Mouse (Mus musculus) embryonic facial prominence, embryonic 10.5 days (tissue): ENCODE measurements around the gene Tti1. TPM values are rescaled to one million over a fixed set of nuclear protein-coding genes. Genes with fewer than 3 reads are reported as not detected.
"Not testable (repeated sequence)": the region's sequence is repeated elsewhere in the genome, so short reads cannot be mapped to it uniquely, and the experiment has no call there.

Experiments
- DNase-seq: peaks from one replicate; pipeline ENCODE4 v3.0.0-alpha.2; 2017; ENCODE audit warnings: low spot score
- H3K27ac ChIP-seq: fragments of 300-500 bp; sonication (generic); replicated peaks from 2 replicates; pipeline ENCODE4 v1.5.1; 2016; ENCODE audit warnings: mild to moderate bottlenecking
- H3K27me3 ChIP-seq: fragments of 300-500 bp; sonication (generic); replicated peaks from 2 replicates; pipeline ENCODE4 v1.6.1; 2016; ENCODE audit warnings: low read depth, mild to moderate bottlenecking; ENCODE audit not compliant: poor library complexity, severe bottlenecking
- H3K36me3 ChIP-seq: fragments of 300-500 bp; sonication (generic); replicated peaks from 2 replicates; pipeline ENCODE4 v1.6.1; 2016; ENCODE audit warnings: mild to moderate bottlenecking, moderate library complexity
- H3K4me1 ChIP-seq: fragments of 300-500 bp; sonication (generic); 2 replicates; pipeline ENCODE4 v1.6.1; 2016
- H3K4me3 ChIP-seq: fragments of 300-500 bp; sonication (generic); 2 replicates; pipeline ENCODE4 v1.5.1; 2016; ENCODE audit warnings: mild to moderate bottlenecking, moderate library complexity
- H3K9me3 ChIP-seq: fragments of 300-500 bp; sonication (generic); 2 replicates; pipeline ENCODE4 v1.6.1; 2016; ENCODE audit warnings: mild to moderate bottlenecking
- WGBS: fragments of 180-500 bp; shearing (Covaris S2); methylation state at CpG from one replicate; pipeline ENCODE4 v1.1.7; 2016; 5-methylcytosine and 5-hydroxymethylcytosine counted together
- polyA plus RNA-seq: library from polyadenylated mRNA; unstranded; fragments of >200 nt; fragmentation: Nextera tagmentation; extraction: Ambion mirVana; gene quantifications from 2 replicates; pipeline ENCODE4 v1.2.1, GENCODE M21; 2016

Gene Tti1
- polyA plus RNA-seq, 1 experiment from 2014 or later: 37.8 TPM

DNA sequence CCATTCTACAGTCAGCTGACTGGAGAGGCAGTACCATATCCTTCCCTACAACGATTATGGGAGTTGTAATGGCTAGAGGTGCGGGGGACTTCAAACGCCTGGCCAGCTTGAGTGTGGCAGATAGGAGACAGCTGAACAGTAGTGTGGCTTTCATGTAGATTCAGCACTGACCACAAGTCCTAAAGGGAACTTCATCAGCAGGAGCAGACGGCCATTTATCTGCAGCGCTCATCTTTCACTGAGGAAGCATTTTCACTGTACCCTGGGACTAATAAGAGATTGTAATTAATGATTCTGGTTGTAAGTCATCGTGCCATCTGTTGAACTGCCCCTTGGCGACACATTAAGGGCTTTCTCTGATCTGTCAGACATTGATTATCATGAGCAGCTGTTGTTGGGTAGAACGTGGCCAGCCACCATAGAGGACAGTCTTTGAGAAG is 31.5 kb upstream of the Tti1 start:
- no peaks in the 10 kb centered on the region for H3K9me3 ChIP-seq
- no peaks in the 10 kb centered on the region for H3K4me1 ChIP-seq
- no peak for DNase-seq
- peaks cover 98% of the 10 kb centered on the region for H3K36me3 ChIP-seq
- no peak overlapping the region for H3K4me3 ChIP-seq
- 88% methylated on average over 8 of the region's 8 CpGs for WGBS
- no peaks in the 10 kb centered on the region for H3K27me3 ChIP-seq
- H3K27ac ChIP-seq: no peak overlapping the region

DNA sequence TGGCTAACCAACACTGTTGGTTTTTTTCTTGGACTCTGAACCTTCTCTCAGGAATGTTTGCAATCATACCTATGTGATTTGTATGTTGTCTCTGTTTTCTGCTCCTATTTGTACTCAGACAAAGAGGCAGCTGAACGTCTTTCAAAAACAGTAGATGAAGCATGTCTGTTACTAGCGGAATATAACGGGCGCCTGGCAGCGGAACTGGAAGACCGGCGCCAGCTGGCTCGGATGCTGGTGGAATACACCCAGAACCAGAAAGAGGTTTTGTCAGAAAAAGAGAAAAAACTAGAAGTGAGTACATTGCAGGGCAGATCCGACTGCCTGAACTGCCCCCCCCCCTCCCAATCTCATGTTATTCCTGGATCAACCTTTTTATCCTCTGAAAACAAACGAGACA is 30.3 kb upstream of the Tti1 start:
- H3K9me3 ChIP-seq: no peaks in the 10 kb centered on the region
- H3K4me3 ChIP-seq: no peak overlapping the region
- no peak overlapping the region for H3K27ac ChIP-seq
- WGBS: 93% methylated on average over 10 of the region's 10 CpGs
- no peak for DNase-seq
- H3K36me3 ChIP-seq: peaks cover 95% of the 10 kb centered on the region
- no peaks in the 10 kb centered on the region for H3K4me1 ChIP-seq
- H3K27me3 ChIP-seq: no peaks in the 10 kb centered on the region

DNA sequence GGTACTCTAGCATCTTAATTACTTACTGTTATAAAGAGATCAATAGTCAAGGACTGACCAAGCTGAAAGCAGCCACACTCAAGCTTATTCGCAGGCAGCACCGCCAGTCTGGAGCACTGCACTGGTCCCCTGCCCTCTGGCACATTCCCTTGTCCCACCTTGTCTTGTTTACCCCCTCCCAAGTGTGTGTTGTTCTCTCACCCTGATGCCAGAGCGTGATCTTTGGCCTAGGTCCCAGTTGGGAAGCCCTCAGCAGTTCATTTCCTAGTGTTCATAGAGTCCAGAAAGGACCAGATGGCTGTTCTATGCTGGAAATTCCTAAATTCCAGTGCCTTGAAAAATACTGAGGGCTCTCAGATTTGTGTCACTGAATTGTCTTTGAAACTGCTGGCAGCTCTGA is 28.8 kb upstream of the Tti1 start:
- Histone ChIP-seq H3K36me3 (peaks cover 91% of the 10 kb centered on the region), H3K4me3 (no peak overlapping the region)

GRCm38 (mm10) chr2:158055383-158055782 is 27.1 kb upstream of the Tti1 start:
- H3K36me3 ChIP-seq: peaks cover 87% of the 10 kb centered on the region
- 89% methylated on average over 8 of the region's 8 CpGs for WGBS
- H3K27me3 ChIP-seq: not testable (repeated sequence)

More for the DNA sequence above, 28.8 kb upstream of the Tti1 start:
- WGBS: 92% methylated on average over 3 of the region's 3 CpGs
- H3K9me3 ChIP-seq: no peaks in the 10 kb centered on the region
- DNase-seq: no peak
- no peaks in the 10 kb centered on the region for H3K27me3 ChIP-seq
- H3K4me1 ChIP-seq: no peaks in the 10 kb centered on the region
- no peak overlapping the region for H3K27ac ChIP-seq

GRCm38 (mm10) chr2:158054596-158054995 is 26.4 kb upstream of the Tti1 start:
- WGBS: 91% methylated on average over 3 of the region's 3 CpGs
- no peak for DNase-seq
- H3K4me3 ChIP-seq: no peak overlapping the region
- no peaks in the 10 kb centered on the region for H3K4me1 ChIP-seq
- no peaks in the 10 kb centered on the region for H3K9me3 ChIP-seq
- H3K27me3 ChIP-seq: no peaks in the 10 kb centered on the region
- peaks cover 87% of the 10 kb centered on the region for H3K36me3 ChIP-seq
- no peak overlapping the region for H3K27ac ChIP-seq

More at GRCm38 (mm10) chr2:158055383-158055782, 27.1 kb upstream of the Tti1 start:
- not testable (repeated sequence) for H3K4me3 ChIP-seq, H3K4me1 ChIP-seq, H3K9me3 ChIP-seq, H3K27ac ChIP-seq, DNase-seq

GRCm38 (mm10) chr2:158050116-158050515 is 21.9 kb upstream of the Tti1 start:
- no peak for DNase-seq
- Histone ChIP-seq H3K4me3 (no peak overlapping the region), H3K27me3 (no peaks in the 10 kb centered on the region), H3K9me3 (no peaks in the 10 kb centered on the region), H3K27ac (no peak overlapping the region), H3K4me1 (no peaks in the 10 kb centered on the region), H3K36me3 (peaks cover 87% of the 10 kb centered on the region)
- WGBS: 95% methylated on average over 8 of the region's 8 CpGs

DNA sequence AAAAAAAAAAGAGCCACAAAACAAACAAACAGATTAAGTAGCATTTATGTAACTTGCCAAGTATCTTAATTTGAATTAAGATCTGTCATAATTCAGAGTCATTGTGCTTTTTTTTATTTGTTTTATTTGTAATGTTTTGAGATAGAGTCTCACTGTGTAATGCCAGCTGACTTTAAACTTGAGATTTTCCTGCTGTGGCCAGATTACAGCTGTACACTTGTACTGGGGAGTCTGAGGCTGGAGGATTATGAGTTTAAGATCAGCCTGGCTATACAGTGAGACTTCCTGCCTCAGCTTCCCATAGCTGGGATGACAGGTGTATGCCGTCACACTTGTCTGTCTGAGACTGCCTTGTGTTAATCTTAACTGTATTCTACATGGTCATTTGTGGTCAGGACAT is 20.5 kb upstream of the Tti1 start:
- Histone ChIP-seq H3K27me3 (no peaks in the 10 kb centered on the region), H3K36me3 (peaks cover 90% of the 10 kb centered on the region), H3K4me3 (no peak overlapping the region), H3K4me1 (no peaks in the 10 kb centered on the region), H3K27ac (no peak overlapping the region), H3K9me3 (no peaks in the 10 kb centered on the region)
- no peak for DNase-seq
- 94% methylated on average over 1 of the region's 1 CpGs for WGBS

- Histone ChIP-seq H3K27me3 (no peaks in the 10 kb centered on the region), H3K4me3 (no peak overlapping the region), H3K27ac (no peak overlapping the region), H3K4me1 (no peaks in the 10 kb centered on the region), H3K36me3 (peaks cover 96% of the 10 kb centered on the region), H3K9me3 (no peaks in the 10 kb centered on the region)
- WGBS: 70% methylated on average over 3 of the region's 3 CpGs
- DNase-seq: peak; percentile 63
Measured at GRCm38 (mm10) chr2:158047903-158048302, 19.7 kb upstream of the Tti1 start.

GRCm38 (mm10) chr2:158046186-158046585 is 18.0 kb upstream of the Tti1 start:
- no peak overlapping the region for H3K27ac ChIP-seq
- 88% methylated on average over 4 of the region's 4 CpGs for WGBS
- H3K4me1 ChIP-seq: no peaks in the 10 kb centered on the region
- H3K4me3 ChIP-seq: no peak overlapping the region
- H3K9me3 ChIP-seq: no peaks in the 10 kb centered on the region
- no peaks in the 10 kb centered on the region for H3K27me3 ChIP-seq
- H3K36me3 ChIP-seq: peaks cover 96% of the 10 kb centered on the region
- DNase-seq: no peak

DNA sequence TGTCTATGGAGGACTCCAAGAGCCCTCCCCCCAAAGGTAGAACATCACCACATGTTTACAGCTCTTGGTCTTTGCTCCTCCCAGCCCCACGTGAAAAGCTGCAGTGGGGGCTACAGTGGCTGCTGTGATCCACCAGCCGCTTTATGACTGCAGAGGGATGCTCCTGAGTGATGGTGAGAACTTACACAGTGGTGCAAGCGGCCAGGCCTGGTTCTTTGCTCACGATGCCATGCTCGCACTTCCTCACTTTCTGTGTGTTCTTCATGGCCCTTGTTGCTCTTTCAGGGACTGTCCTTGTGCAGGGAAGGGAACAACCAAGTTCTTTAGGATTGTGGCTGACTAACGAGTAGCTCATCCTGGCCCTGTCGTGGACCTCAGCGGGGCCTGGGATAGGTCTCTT is 15.3 kb upstream of the Tti1 start:
- no peak for DNase-seq
- H3K27me3 ChIP-seq: no peaks in the 10 kb centered on the region
- H3K36me3 ChIP-seq: peaks cover 98% of the 10 kb centered on the region
- no peaks in the 10 kb centered on the region for H3K4me1 ChIP-seq
- no peaks in the 10 kb centered on the region for H3K9me3 ChIP-seq
- no peak overlapping the region for H3K4me3 ChIP-seq
- 91% methylated on average over 8 of the region's 8 CpGs for WGBS
- no peak overlapping the region for H3K27ac ChIP-seq

DNA sequence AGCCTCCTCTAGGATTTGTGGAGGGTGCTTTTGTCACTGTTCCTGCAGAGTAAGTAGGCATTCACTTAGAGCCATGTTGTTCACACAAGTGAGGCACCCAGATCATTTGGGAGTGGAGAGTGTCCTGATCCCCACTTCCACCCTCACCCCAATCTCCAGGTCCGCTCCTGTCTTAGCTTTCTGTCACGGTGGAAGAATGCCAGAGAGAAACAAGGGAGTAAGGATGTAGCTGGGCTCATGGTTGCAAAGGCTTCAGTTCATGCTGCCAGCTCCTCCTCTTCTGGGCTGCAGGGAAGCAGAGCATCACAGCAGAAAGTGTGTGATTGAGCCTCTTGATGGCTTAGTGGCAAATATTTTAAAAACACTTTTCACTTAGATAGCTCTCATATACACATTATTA is 12.2 kb upstream of the Tti1 start:
- DNase-seq: no peak
- 93% methylated on average over 2 of the region's 2 CpGs for WGBS
- Histone ChIP-seq H3K36me3 (peaks cover 92% of the 10 kb centered on the region), H3K4me1 (no peaks in the 10 kb centered on the region), H3K9me3 (no peaks in the 10 kb centered on the region), H3K27me3 (no peaks in the 10 kb centered on the region), H3K4me3 (no peak overlapping the region), H3K27ac (no peak overlapping the region)

DNA sequence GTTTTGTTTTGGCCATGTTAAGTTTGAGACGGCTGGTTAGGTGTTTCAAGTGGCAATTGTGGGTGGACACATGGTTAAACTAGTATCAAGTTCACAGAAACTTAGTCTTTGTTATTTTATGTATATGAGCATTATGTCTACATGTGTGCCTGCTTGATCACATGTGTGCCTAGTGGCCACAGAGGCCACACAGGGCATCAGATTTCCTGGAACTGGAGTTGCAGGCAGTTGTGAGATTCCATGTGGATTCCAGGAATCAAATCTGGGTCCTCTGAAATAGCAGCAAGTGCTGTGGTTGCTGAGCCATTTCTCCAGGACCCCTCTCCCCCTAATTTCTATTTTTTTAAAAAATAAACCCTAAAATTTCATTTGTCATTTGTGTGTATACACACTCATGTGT is 11.4 kb upstream of the Tti1 start:
- H3K36me3 ChIP-seq: peaks cover 85% of the 10 kb centered on the region
- H3K9me3 ChIP-seq: no peaks in the 10 kb centered on the region
- H3K27me3 ChIP-seq: no peaks in the 10 kb centered on the region
- DNase-seq: no peak
- no peak overlapping the region for H3K4me3 ChIP-seq
- no peaks in the 10 kb centered on the region for H3K4me1 ChIP-seq
- H3K27ac ChIP-seq: no peak overlapping the region
- WGBS: 82% methylated on average over 1 of the region's 1 CpGs

DNA sequence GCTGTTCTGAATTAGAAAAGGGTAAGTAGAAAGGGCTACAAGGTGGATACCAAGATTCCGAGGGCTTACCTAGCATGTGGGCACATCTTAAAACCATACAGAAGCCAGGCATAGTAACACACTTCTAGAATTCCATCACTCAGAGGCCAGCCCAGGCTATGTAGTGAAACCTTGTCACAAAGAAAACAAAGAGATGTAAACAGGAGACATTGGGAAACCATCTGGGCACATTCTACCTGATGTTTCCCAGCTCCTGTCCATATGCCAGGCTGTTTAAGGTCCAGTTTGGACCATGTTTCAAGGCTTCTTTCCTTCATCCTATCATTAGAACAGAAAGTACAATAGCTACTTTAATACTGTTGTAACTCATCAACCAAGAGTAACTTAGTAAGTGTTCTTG is 9.3 kb upstream of the Tti1 start:
- Histone ChIP-seq H3K9me3 (no peaks in the 10 kb centered on the region), H3K27me3 (no peaks in the 10 kb centered on the region), H3K36me3 (peaks cover 78% of the 10 kb centered on the region), H3K4me1 (no peaks in the 10 kb centered on the region), H3K27ac (no peak overlapping the region), H3K4me3 (no peak overlapping the region)
- DNase-seq: no peak
- WGBS: 82% methylated on average over 1 of the region's 1 CpGs

DNA sequence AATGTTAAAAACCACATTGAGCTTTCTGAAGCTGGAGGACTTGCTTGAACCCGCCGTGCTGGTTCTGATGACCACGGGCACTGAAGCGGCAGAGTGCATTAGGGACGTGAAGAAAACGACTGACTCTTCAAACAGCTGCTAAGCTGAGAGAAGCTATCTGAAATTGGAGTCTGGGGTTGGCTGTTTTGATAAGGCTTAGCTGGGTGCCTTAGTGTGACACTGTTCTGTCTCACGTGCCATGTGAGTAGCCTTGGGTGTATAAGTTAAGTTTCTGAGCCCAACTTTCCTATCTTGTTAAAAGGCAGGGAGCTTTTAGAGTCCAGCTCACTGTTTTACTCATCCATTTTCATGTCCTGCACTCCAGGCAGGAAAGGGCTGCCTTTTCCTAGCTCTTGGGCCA is 8.7 kb upstream of the Tti1 start:
- no peak for DNase-seq
- H3K4me3 ChIP-seq: no peak overlapping the region
- H3K9me3 ChIP-seq: no peaks in the 10 kb centered on the region
- H3K27me3 ChIP-seq: no peaks in the 10 kb centered on the region
- 83% methylated on average over 7 of the region's 7 CpGs for WGBS
- H3K4me1 ChIP-seq: 0 out of 2 replicates have a peak, but pooled peaks cover under 1% of the 10 kb centered on the region
- peaks cover 78% of the 10 kb centered on the region for H3K36me3 ChIP-seq
- H3K27ac ChIP-seq: no peak overlapping the region
